Mouse (Mus musculus) left cerebral cortex, adult 9 months (tissue): ENCODE results near the gene Ypel4.

ENCODE experiments used
- DNase-seq, 2 experiments: peaks; one replicate each; pipeline ENCODE4 v3.0.0; 2022; ENCODE audit warnings: low spot score in 2 of 2

The Ypel4 gene

DNA sequence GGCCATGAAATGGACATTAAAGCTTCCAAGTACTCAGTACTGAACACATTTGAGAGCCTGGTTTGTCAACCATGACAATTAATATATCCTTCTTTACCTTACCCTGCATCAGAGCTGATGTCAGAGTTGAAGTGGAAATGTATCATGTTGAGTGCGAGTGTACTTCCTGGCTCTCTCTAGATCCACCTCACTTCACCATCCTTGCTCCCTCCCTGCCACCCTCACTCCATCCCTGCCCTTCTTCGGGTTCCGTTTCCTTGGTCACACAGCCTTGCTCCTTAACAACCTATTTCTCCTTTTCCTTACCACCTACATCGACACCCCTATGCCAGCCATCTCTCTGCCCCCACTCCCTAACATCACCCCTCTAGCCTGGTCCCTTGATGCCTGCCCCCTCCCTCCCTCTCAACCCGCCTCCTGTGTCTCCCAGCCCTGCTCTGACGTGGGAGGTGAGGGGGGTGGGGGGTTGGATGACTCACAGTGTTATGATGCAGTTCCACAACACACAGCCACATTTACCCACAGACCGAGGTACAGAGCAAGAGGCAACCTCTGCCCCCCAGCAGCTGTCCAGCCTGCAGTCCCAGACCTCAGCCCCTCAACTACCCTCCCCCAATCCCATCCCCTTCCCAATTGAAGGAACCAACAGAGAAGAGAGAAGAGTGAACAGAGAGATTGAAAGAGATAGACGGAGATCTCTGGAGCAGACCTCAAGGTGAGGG, at the start of gene Ypel4:
Ypel4 (plus strand) TSS at position 480 of the 722 bp plus-strand sequence.
- peak in 1 of 2 experiments; percentile 75 for DNase-seq

DNA sequence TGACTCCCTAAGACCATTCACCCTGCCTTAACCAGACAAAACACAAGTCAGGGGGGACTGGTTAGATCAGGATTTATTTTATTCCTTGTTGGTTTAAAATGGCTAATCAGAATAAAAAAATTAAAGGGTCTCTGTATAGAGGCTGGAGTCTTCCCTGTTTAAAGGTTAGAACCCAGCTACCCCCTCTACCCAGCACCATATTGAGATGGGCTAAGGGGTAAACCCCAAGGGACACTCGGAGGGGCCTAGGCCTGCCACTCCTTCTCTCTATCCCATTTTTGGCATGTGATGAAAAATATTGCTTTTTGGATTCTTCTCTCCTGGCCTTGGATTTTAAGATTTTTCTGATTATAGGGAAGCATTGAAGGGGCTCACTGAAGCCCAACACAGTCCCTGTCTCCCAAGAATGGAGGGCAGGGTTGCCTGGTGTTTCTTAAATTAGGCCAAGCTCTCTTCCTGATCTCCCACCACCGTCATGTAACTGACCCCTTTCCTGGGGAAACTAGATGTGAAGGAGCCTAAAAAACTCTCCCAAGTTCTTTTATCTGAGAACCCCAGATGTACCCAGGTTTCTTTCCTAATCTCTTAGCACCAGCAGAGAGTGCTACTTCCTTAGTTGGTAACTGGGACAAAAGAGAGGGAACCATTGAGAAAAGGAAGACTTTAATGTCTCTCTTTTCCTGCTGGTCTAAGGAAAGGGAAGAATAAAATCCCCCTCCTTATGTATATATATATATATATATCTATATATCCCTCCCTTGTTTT, 45.6 kb upstream of the Ypel4 start:
- no peak for DNase-seq

- no peak for DNase-seq
These were observed 43.8 kb upstream of the Ypel4 start for GRCm38 (mm10) chr2:84690050-84690449.

DNA sequence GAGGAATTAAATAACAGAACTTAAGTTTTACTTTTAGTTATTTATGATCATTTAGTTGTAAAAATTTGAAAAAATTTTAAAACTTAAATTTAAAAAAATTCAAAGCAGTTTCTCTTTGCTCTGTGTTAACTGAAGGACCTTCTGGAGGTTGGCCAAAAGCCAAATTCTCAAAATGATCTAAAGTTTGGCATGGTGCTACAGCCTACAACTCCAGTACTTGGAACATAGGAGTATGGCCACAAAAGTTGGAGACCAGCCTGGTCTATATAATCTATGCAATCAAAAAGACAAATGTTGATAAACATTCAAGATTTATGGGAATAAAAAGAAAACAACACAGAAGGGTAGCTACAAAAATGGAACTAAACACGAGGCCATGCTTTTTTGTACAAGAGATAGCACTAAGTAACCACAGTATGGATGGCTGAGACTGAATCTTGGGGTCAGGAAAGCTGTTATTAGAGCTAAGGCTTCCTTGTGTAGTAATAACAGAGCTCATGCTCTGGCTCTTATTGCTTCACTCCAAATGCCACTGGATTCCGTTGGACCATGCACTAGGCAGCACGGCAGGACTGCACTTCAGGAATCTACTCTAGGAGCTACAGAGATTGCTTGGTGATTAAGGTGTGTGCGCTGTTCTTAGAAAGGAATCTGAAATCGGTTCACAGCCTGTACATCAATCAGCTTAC, 38.7 kb upstream of the Ypel4 start:
- no peak for DNase-seq

GRCm38 (mm10) chr2:84703497-84703896, 30.4 kb upstream of the Ypel4 start:
- no peak for DNase-seq

GRCm38 (mm10) chr2:84704329-84704728, 29.5 kb upstream of the Ypel4 start:
- DNase-seq = no peak

GRCm38 (mm10) chr2:84705295-84705694, 28.6 kb upstream of the Ypel4 start:
- no peak for DNase-seq

- DNase-seq = no peak
These were observed 26.3 kb upstream of the Ypel4 start for GRCm38 (mm10) chr2:84707523-84707922.

GRCm38 (mm10) chr2:84711898-84712297, 22.0 kb upstream of the Ypel4 start:
- DNase-seq = no peak

DNA sequence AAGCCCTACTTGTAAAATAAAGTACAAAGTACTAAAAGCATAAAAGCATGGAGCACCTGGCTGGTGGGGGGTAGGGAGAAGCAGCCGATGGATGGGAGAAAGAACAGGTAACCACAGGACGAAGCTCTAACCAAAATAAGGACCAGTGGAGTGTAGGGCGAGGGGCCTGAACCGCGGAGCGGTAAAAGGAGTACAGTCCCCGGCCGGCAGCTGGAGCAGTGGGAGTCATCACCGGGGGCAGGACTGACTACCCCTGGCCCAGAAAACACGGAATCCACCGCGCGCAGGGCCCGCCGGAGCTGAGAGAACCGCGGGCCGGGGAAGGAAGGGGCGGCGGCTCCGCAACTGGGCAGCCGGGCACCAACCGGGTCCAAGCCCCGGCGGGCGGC, 19.4 kb upstream of the Ypel4 start:
- no peak for DNase-seq

- DNase-seq = peak; percentile 94 to 98
These were observed 18.9 kb upstream of the Ypel4 start, which contains the start of gene Zdhhc5 for GRCm38 (mm10) chr2:84714811-84715561. Zdhhc5 (minus strand) TSS chr2:84715180.

DNA sequence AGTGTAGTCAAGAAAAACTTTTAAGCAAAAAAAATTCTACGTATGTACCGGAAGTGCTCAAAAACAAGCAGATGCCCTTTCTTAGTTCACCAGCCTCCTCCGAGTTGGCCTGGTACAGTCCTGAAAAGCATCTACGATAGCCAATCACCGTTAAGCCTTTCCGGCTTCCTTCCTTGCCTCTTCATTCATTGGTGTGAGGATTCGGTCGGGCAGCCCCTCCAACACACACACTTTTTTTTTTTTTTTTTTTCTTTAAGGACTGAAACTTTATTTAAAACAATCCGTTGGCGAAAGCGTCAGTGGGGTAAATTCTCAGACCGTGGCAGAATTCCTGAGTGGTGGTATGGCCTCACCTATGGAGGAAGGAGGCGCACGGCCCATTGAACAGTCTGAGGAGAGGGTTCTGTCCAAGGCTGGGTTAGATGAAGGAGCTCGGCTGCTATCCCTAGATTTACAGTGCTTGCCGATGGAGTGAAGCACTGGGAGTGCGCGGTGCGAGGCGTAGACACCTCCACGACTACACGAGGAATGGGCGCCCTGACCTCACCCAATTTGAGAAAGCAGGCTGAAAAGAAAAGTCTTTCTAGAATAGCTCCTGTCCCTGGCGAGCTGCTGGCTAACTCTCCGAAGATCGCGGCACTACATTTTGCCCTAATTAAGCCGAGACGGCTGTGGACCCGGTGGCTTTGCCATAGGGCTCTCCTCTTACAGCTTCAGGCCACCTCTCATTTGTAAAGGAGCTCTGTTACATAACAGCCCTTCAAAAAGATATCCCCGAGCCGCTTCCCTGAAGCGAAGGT, 18.1 kb upstream of the Ypel4 start:
- DNase-seq = peak; percentile 72 to 95

- DNase-seq = no peak
These were observed 17.2 kb upstream of the Ypel4 start for GRCm38 (mm10) chr2:84716423-84717355.

- DNase-seq = no peak
These were observed 16.5 kb upstream of the Ypel4 start for GRCm38 (mm10) chr2:84717357-84717756.

- DNase-seq = no peak
These were observed 13.1 kb upstream of the Ypel4 start for GRCm38 (mm10) chr2:84720718-84721117.

DNA sequence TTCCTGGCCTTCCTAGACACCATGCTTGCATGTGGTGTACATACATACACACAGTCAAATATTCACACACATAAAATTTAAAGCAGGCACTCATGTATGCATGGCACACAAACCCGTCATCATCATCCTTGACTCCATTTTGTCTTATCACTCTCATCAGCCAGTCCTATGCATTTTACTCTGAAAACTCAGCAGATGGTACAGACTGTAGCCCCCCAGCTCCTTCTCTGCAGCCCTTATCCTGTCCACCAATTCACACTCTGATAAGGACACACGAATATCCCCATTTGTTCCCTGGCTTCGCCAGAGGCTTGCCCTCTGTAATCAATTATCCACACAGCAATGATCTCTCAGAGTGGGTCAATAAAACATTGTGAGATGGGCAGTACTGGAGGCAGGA, 12.7 kb upstream of the Ypel4 start:
- DNase-seq = no peak

- DNase-seq = no peak
These were observed 10.0 kb upstream of the Ypel4 start for GRCm38 (mm10) chr2:84723856-84724255.

DNA sequence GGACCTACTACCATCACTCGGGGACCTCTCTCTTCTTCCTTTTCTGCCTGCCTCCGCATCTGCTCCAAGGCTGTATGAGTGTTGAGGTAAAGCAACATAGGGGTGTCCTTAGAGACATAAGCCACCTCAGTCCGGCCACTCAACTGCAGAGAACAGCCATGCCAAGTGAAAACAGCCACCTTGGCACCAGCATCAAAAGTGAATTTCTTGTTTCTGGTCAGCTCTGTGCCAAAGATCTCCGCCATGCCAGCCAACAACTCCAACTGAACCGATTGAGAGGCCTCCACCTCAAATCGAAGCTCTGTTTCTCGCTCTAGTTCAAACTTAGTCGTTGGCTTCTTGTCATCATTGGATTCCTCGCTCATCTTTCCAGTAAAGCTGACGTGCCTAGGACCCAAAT, 8.1 kb upstream of the Ypel4 start:
- no peak for DNase-seq

- no peak for DNase-seq
These were observed 7.1 kb upstream of the Ypel4 start for GRCm38 (mm10) chr2:84726716-84727115.
